Mouse (Mus musculus): ENCODE measurements at regions not wholly inside any gene's neighbourhood (a gene's known extent, or its start where the extent isn't known, plus 50 kb on each side); places are given as distances from the start of the nearest gene placed in this dataset.

- no peak for TF ChIP-seq CTCF (IDR thresholded peaks at IDR 0.05; ENCODE audit: low read depth)
- TF ChIP-seq EP300 (IDR thresholded peaks at IDR 0.05; ENCODE audit: low read depth): no peak
Observed at GRCm38 (mm10) chr10:37323689-37324088, 185.0 kb upstream of the Marcks start.
